Mouse (Mus musculus) liver, embryonic 14.5 days (tissue): ENCODE measurements around the gene St6galnac3.

Experiments used
- CTCF ChIP-seq: IDR thresholded peaks from 2 replicates; pipeline ENCODE4 v1.5.1; 2016; ENCODE audit warnings: antibody characterized with exemption, low read depth, control low read depth
- EP300 ChIP-seq: IDR thresholded peaks from 2 replicates; pipeline ENCODE4 v1.6.1; 2016; ENCODE audit warnings: antibody characterized with exemption, low read depth

DNA sequence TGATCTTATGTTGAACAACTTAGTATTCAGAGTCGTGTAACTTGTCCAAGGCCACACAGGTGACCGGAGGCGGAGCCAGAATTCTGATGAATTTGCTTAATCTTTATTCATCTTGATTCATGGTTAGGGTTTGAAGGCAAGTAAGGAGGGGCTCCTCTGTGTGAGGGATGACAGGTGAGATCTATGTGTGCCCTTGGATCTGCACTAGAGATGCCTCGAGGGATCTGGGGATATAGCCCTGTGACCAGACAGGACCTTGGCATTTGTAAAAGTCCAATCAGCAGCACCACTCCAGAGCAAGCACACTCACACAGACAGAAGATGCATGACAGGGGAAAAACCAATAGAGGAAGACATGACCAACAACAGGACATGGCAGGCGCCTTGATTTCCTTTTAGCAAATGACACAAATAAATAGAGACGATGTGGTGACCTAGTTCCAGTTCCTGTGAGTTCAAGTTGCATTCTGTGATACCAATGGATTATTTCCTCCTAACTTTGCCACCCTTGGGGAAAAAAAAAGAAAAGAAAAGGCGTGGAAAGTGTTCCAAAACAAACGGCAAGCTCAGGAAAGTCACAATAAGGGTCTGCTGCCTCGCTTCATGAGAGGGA is 1.4 kb downstream of the St6galnac3 start:
- TF ChIP-seq CTCF (no peak), EP300 (no peak)
